Mouse (Mus musculus) cerebellum, postnatal 36 days (tissue): ENCODE data around the gene Sco2.

Source experiments
- DNase-seq, 2 experiments: peaks; one replicate each; pipeline ENCODE4 v3.0.0; 2021 to 2022; ENCODE audit warnings: mixed read lengths in 2 of 2

Sco2 gene

GRCm38 (mm10) chr15:89373762-89374248, at the start of gene Sco2:
Sco2 (minus strand) TSS chr15:89373846.
- peak; percentile 96 to 98 for DNase-seq

GRCm38 (mm10) chr15:89421938-89422337, 48.3 kb upstream of the Sco2 start:
- DNase-seq: no peak

- peak in 1 of 2 experiments; percentile 41 for DNase-seq
Observed at GRCm38 (mm10) chr15:89415282-89415681, 41.6 kb upstream of the Sco2 start.

- DNase-seq: no peak
Observed at GRCm38 (mm10) chr15:89410118-89410517, 36.5 kb upstream of the Sco2 start, which contains the start of gene Syce3. Syce3 (minus strand) TSS chr15:89410503.

- no peak for DNase-seq
Observed at GRCm38 (mm10) chr15:89406691-89407090, 33.0 kb upstream of the Sco2 start.

GRCm38 (mm10) chr15:89404831-89405623, 31.4 kb upstream of the Sco2 start:
- no peak for DNase-seq

GRCm38 (mm10) chr15:89402471-89402870, 28.8 kb upstream of the Sco2 start:
- no peak for DNase-seq

GRCm38 (mm10) chr15:89399716-89400115, 26.1 kb upstream of the Sco2 start:
- no peak for DNase-seq

- no peak for DNase-seq
Observed at GRCm38 (mm10) chr15:89398146-89398545, 24.5 kb upstream of the Sco2 start.

GRCm38 (mm10) chr15:89396883-89397282, 23.2 kb upstream of the Sco2 start:
- DNase-seq: no peak

- DNase-seq: peak; percentile 50 to 60
Observed at GRCm38 (mm10) chr15:89390081-89390480, 16.4 kb upstream of the Sco2 start.

GRCm38 (mm10) chr15:89387127-89387526, 13.5 kb upstream of the Sco2 start:
- no peak for DNase-seq

- DNase-seq: no peak
Observed at GRCm38 (mm10) chr15:89384617-89385016, 11.0 kb upstream of the Sco2 start, which contains the start of gene Klhdc7b. Klhdc7b (plus strand) TSS chr15:89384917.

- DNase-seq: peak; percentile 60 to 69
Observed at GRCm38 (mm10) chr15:89379429-89379828, 5.8 kb upstream of the Sco2 start.

- DNase-seq: peak; percentile 84 to 88
Observed at GRCm38 (mm10) chr15:89378831-89379401, 5.3 kb upstream of the Sco2 start, which contains the start of gene Odf3b. Odf3b (minus strand) TSS chr15:89379282.

GRCm38 (mm10) chr15:89377938-89378828, 4.5 kb upstream of the Sco2 start:
- DNase-seq: peak in 1 of 2 experiments; percentile 50

GRCm38 (mm10) chr15:89377362-89377761, 3.7 kb upstream of the Sco2 start:
- peak in 1 of 2 experiments; percentile 11 for DNase-seq

GRCm38 (mm10) chr15:89376957-89377356, 3.3 kb upstream of the Sco2 start, which contains the start of gene Tymp:
Tymp (minus strand) TSS chr15:89377039.
- peak in 1 of 2 experiments; percentile 8 for DNase-seq

GRCm38 (mm10) chr15:89376040-89376439, 2.4 kb upstream of the Sco2 start:
- DNase-seq: peak in 1 of 2 experiments; percentile 14

- DNase-seq: peak in 1 of 2 experiments; percentile 14
Observed at GRCm38 (mm10) chr15:89374801-89375534, 1.3 kb upstream of the Sco2 start.

GRCm38 (mm10) chr15:89374340-89374739, 694 bp upstream of the Sco2 start:
- peak in 1 of 2 experiments; percentile 5 for DNase-seq
